8 mouse cellular contexts compared by ENCODE assay signal in genomic region chr12:24948344-24948743, GRCm38 (mm10). TPM values are rescaled to one million over a fixed set of nuclear protein-coding genes. Genes with fewer than 3 reads are reported as not detected.
DNase-seq lines count a peak whose midpoint lies in the region; ATAC-seq and TF ChIP-seq lines count a peak whose summit lies in the region.

No protein-coding gene starts in this region.

- no peak overlapping the region for H3K27ac ChIP-seq in spleen, adult 2 months (ENCODE audit: insufficient read depth, low read length)
- no peak overlapping the region for H3K27ac ChIP-seq in embryonic facial prominence, embryonic 14.5 days (replicated peaks; ENCODE audit: low read depth, low read length)

- no peaks in the 10 kb centered on the region for H3K4me1 ChIP-seq in spleen, adult 2 months (ENCODE audit: control insufficient read depth, insufficient read depth, insufficient read length)
- no peaks in the 10 kb centered on the region for H3K4me1 ChIP-seq in embryonic facial prominence, embryonic 14.5 days (ENCODE audit: control insufficient read depth, insufficient read depth, low read length)

- H3K27me3 ChIP-seq in spleen, adult 2 months (ENCODE audit: control insufficient read depth, insufficient read depth, low read length) = no peaks in the 10 kb centered on the region
- H3K27me3 ChIP-seq in embryonic facial prominence, embryonic 14.5 days (replicated peaks; ENCODE audit: control insufficient read depth, insufficient read depth, low read length) = no peaks in the 10 kb centered on the region

- DNase-seq in adrenal gland, postnatal 10 days = peak; percentile 51
- DNase-seq in adrenal gland, postnatal 4 days (ENCODE audit: low spot score in 2 of 2) = no peak
- DNase-seq in spleen, adult 2 months (ENCODE audit: low read depth in 1 of 2, low spot score in 2 of 2) = no peak
- DNase-seq in spleen, adult 18-20 months = no peak
- peak; percentile 76 for DNase-seq in embryonic facial prominence, embryonic 14.5 days (ENCODE audit: low spot score)
- DNase-seq in kidney, adult 9 months = peak; percentile 71
- peak; percentile 73 for DNase-seq in lung, postnatal 36 days
- DNase-seq in gastrocnemius, postnatal 25 days = no peak

- no peak for ATAC-seq in embryonic facial prominence, embryonic 14.5 days (ENCODE audit: low read depth)

- no peaks in the 10 kb centered on the region for H3K36me3 ChIP-seq in spleen, adult 2 months (ENCODE audit: control insufficient read depth, insufficient read depth, low read length)
- peaks cover 37% of the 10 kb centered on the region for H3K36me3 ChIP-seq in embryonic facial prominence, embryonic 14.5 days (ENCODE audit: control insufficient read depth, insufficient read depth, low read length)

- TF ChIP-seq POLR2A in spleen, adult 2 months (IDR thresholded peaks at IDR 0.05; ENCODE audit: low read depth, low read length) = no peak

- H3K9me3 ChIP-seq in embryonic facial prominence, embryonic 14.5 days (ENCODE audit: control insufficient read depth, low read length) = no peaks in the 10 kb centered on the region

- no peak overlapping the region for H3K4me3 ChIP-seq in spleen, adult 2 months (ENCODE audit: extremely low read depth, insufficient read depth, insufficient read length)
- no peak overlapping the region for H3K4me3 ChIP-seq in embryonic facial prominence, embryonic 14.5 days (ENCODE audit: low read depth, low read length)

- 0 out of 2 replicates have a peak, but pooled peaks have one; percentile 0 for TF ChIP-seq CTCF in spleen, adult 2 months (IDR thresholded peaks at IDR 0.05; ENCODE audit: extremely low read depth, insufficient read depth, insufficient read length, insufficient replicate concordance)

- no peak overlapping the region for H3K4me2 ChIP-seq in embryonic facial prominence, embryonic 14.5 days (ENCODE audit: low read depth, low read length)

- H3K9ac ChIP-seq in embryonic facial prominence, embryonic 14.5 days (ENCODE audit: low read depth, low read length) = no peak overlapping the region

- WGBS in spleen, adult 2 months = 55% methylated on average over 3 of the region's 3 CpGs
- WGBS in embryonic facial prominence, embryonic 14.5 days = 53% methylated on average over 3 of the region's 3 CpGs

RNA-seq across cellular contexts. Expression of gene Kidins220, which starts 26.4 kb away (rescaled TPM):
- total RNA-seq in adrenal gland, postnatal 10 days (2021) = 10 to 100 TPM; 67.8 to 80.8 TPM
- 100 to 1,000 TPM in 1 of 2 experiments, 10 to 100 TPM in 1; 94.4 to 126 TPM for total RNA-seq in adrenal gland, postnatal 4 days (2021)
- polyA plus RNA-seq in spleen, adult 2 months (2012; rRNA removed) = 22.2 and 33.8 TPM in 2 replicates
- polyA plus RNA-seq in embryonic facial prominence, embryonic 14.5 days (2014; fragmentation: Nextera tagmentation; extraction: Ambion mirVana) = 38.4 and 42.1 TPM in 2 replicates
- total RNA-seq in gastrocnemius, postnatal 25 days (2021) = 10 to 100 TPM; 43.8 to 50.9 TPM

Comparison
In these comparisons a context has a peak if more than half of its experiments do, and no peak if none do; other contexts are left out.
1. DNase-seq: peak in adrenal gland, postnatal 10 days (single experiment), embryonic facial prominence, embryonic 14.5 days (single experiment), kidney, adult 9 months (single experiment) and lung, postnatal 36 days (single experiment); none in adrenal gland, postnatal 4 days (0 of 2), spleen, adult 2 months (0 of 2), spleen, adult 18-20 months (0 of 2) and gastrocnemius, postnatal 25 days (single experiment).